Mouse (Mus musculus): Measurements from ENCODE around the gene Dynlt1b.
A peak's percentile ranks its signal among the peaks of the same experiment; 100 is the strongest.

DNA sequence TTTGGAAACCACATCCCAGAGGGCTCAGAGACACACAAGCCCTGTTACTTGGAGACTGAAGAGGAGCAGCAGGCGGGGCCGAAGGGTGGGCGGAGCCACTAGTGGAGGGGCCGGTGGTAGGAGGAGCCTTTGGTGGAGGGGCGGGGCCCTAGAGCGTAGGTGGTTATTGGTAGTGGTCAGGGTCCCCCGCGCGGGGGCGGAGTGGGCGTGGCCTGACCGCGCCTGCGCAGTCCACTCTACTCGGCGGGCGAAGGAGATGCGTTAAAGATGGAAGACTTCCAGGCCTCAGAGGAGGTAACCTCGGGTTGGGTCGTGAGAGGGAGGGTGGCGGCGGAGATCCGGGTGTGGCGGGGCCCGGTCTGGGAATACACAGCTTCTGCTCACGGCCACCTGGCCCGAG, at the start of gene Dynlt1b:
- TF ChIP-seq CTCF (IDR thresholded peaks at IDR 0.05; ENCODE audit: borderline replicate concordance, control insufficient read depth, extremely low read depth, insufficient read depth, low read length, poor library complexity) (peak; percentile 58; the same call in 1 of the 2 replicates), POLR2A (IDR thresholded peaks at IDR 0.05; ENCODE audit: control insufficient read depth, extremely low read depth, insufficient read depth, low read length, poor library complexity) (peak; percentile 94)

All from thymus, adult 2 months (tissue).